10 mouse cellular contexts compared by ENCODE assay signal in the genomic region with DNA sequence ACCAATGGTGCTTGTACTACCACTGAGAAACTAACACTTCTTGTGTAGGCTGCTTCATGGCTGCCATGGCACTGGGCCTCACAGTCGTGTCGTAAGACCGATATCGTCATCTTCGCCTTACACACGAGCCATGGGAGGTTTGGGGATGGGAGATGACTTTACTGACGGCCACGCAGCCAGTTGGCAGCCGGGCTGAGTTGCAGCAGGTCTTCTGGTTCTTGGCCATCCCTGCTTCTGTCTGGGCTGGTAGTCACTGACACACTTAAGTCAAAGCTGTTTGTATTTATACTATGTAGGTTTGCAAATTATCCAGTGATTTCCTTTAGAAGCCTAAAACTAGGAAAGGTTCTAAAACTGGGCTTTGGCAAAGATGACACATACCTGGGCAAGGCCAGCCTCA. TPM values are rescaled to one million over a fixed set of nuclear protein-coding genes. Genes with fewer than 3 reads are reported as not detected.
"Had no signal": no experiment of that assay in that cellular context is flagged by ENCODE, and none has a peak within 500 bp of the region (broad histone marks: within the 10 kb centered on the region; RNA-seq: fewer than 3 reads in every experiment).

No protein-coding gene starts in this region.

- DNase-seq: lung, adult 2 months; lung, postnatal 14 days; lung, postnatal 36 days; right cerebral cortex, postnatal 14 days; thymus, adult 2 months; thymus, postnatal 25 days; thymus, postnatal 4 days had no signal

RNA-seq across cellular contexts. Expression of a gene that starts 43.0 kb away (rescaled TPM):
- total RNA-seq: megakaryocyte progenitor cell, adult 5-6 weeks; monocyte, adult 5-6 weeks; neutrophil, adult 5-6 weeks had no signal
